Comparison of ENCODE assay signal across 8 mouse cellular contexts in genomic region chr2:90474593-90475405, GRCm38 (mm10).
DNase-seq lines count a peak whose midpoint lies in the region; ATAC-seq and TF ChIP-seq lines count a peak whose summit lies in the region.

No protein-coding gene starts in this region.

- peak; percentile 96 for DNase-seq in ES-E14 (ENCODE audit: low read depth, low spot score)
- peak; percentile 80 to 93 for DNase-seq in heart, postnatal 10 days
- DNase-seq in kidney, postnatal 4 days = peak; percentile 83 to 88
- DNase-seq in stomach, postnatal 0 days (ENCODE audit: low spot score) = peak; percentile 83

- peak overlapping the region; percentile 54 for H3K4me2 ChIP-seq in forebrain, embryonic 13.5 days
- peak overlapping the region; percentile 63 for H3K4me2 ChIP-seq in liver, embryonic 15.5 days
- peak overlapping the region; percentile 52 for H3K4me2 ChIP-seq in neural tube, embryonic 12.5 days (replicated peaks)
- H3K4me2 ChIP-seq in stomach, postnatal 0 days (replicated peaks; ENCODE audit: low read depth) = peak overlapping the region; percentile 49

- H3K27me3 ChIP-seq in forebrain, embryonic 13.5 days = 0 out of 2 replicates have a peak, but pooled peaks cover 2% of the 10 kb centered on the region
- no peaks in the 10 kb centered on the region for H3K27me3 ChIP-seq in liver, embryonic 15.5 days
- H3K27me3 ChIP-seq in neural tube, embryonic 12.5 days (replicated peaks) = no peaks in the 10 kb centered on the region
- no peaks in the 10 kb centered on the region for H3K27me3 ChIP-seq in stomach, postnatal 0 days (ENCODE audit: control insufficient read depth, insufficient read depth, low read length)

- peak; percentile 95 for TF ChIP-seq CTCF in stomach, postnatal 0 days (IDR thresholded peaks at IDR 0.05; ENCODE audit: low read depth)

- peaks cover 0 to 6% of the 10 kb centered on the region in 2 experiments; a peak in 1 of 4 replicates for H3K4me1 ChIP-seq in ES-E14 (ENCODE audit: control insufficient read depth in 2 of 2, insufficient read depth in 2 of 2, low read length in 2 of 2, poor library complexity in 1 of 2)
- H3K4me1 ChIP-seq in forebrain, embryonic 13.5 days = peaks cover 6% of the 10 kb centered on the region; the same call in 1 of the 2 replicates
- H3K4me1 ChIP-seq in liver, embryonic 15.5 days (replicated peaks) = peaks cover 35% of the 10 kb centered on the region
- H3K4me1 ChIP-seq in neural tube, embryonic 12.5 days = peaks cover 5% of the 10 kb centered on the region; the same call in 1 of the 2 replicates
- no peaks in the 10 kb centered on the region for H3K4me1 ChIP-seq in stomach, postnatal 0 days (replicated peaks; ENCODE audit: control insufficient read depth, insufficient read depth)

- H3K36me3 ChIP-seq in ES-E14 (ENCODE audit: control insufficient read depth, insufficient read depth, low read length, poor library complexity, severe bottlenecking) = no peaks in the 10 kb centered on the region
- no peaks in the 10 kb centered on the region for H3K36me3 ChIP-seq in forebrain, embryonic 13.5 days (ENCODE audit: poor library complexity, severe bottlenecking)
- no peaks in the 10 kb centered on the region for H3K36me3 ChIP-seq in liver, embryonic 15.5 days (replicated peaks)
- H3K36me3 ChIP-seq in neural tube, embryonic 12.5 days = no peaks in the 10 kb centered on the region
- H3K36me3 ChIP-seq in stomach, postnatal 0 days (ENCODE audit: control insufficient read depth, insufficient read depth, low read length) = no peaks in the 10 kb centered on the region

- no peaks in the 10 kb centered on the region for H3K9me3 ChIP-seq in ES-E14 (ENCODE audit: control insufficient read depth, insufficient read depth, low read depth, low read length)
- no peaks in the 10 kb centered on the region for H3K9me3 ChIP-seq in forebrain, embryonic 13.5 days (replicated peaks)
- no peaks in the 10 kb centered on the region for H3K9me3 ChIP-seq in liver, embryonic 15.5 days (replicated peaks)
- no peaks in the 10 kb centered on the region for H3K9me3 ChIP-seq in neural tube, embryonic 12.5 days
- no peaks in the 10 kb centered on the region for H3K9me3 ChIP-seq in stomach, postnatal 0 days (ENCODE audit: control insufficient read depth, low read length)

- peak overlapping the region; percentile 76; the same call in 1 of the 2 replicates for H3K27ac ChIP-seq in ES-E14 (ENCODE audit: insufficient read depth, low read depth, low read length, poor library complexity, severe bottlenecking)
- H3K27ac ChIP-seq in forebrain, embryonic 13.5 days = 0 out of 2 replicates have a peak overlapping the region, but pooled peaks have one; percentile 49
- H3K27ac ChIP-seq in liver, embryonic 15.5 days (replicated peaks) = peak overlapping the region; percentile 34; the same call in 1 of the 2 replicates
- H3K27ac ChIP-seq in neural tube, embryonic 12.5 days = 0 out of 2 replicates have a peak overlapping the region, but pooled peaks have one; percentile 65
- H3K27ac ChIP-seq in stomach, postnatal 0 days (replicated peaks) = no peak overlapping the region

- 3% methylated on average over 11 of the region's 11 CpGs for WGBS in forebrain, embryonic 13.5 days
- WGBS in liver, embryonic 15.5 days (ENCODE audit: insufficient replicate concordance) = 4% methylated on average over 11 of the region's 11 CpGs
- 4% methylated on average over 11 of the region's 11 CpGs for WGBS in neural tube, embryonic 12.5 days
- whole genome bisulfite sequencing in stomach, postnatal 0 days = 2% methylated on average over 11 of the region's 11 CpGs

- intact Hi-C loops in heart, postnatal 10 days (cut with DNase I) = loop anchor here (1.0 kb wide), 2 partner anchors 106 to 205 kb away; partner anchors contain the start of gene Ptprj

- peak overlapping the region; percentile 24 to 25; a peak in 1 of 4 replicates for H3K4me3 ChIP-seq in ES-E14 (ENCODE audit: insufficient read depth in 1 of 2, low read depth in 1 of 2, low read length in 2 of 2, poor library complexity in 1 of 2, severe bottlenecking in 1 of 2)
- H3K4me3 ChIP-seq in forebrain, embryonic 13.5 days = peak overlapping the region; percentile 24
- peak overlapping the region; percentile 39 for H3K4me3 ChIP-seq in liver, embryonic 15.5 days (replicated peaks)
- 0 out of 2 replicates have a peak overlapping the region, but pooled peaks have one; percentile 11 for H3K4me3 ChIP-seq in neural tube, embryonic 12.5 days
- H3K4me3 ChIP-seq in stomach, postnatal 0 days (ENCODE audit: low read depth, low read length) = peak overlapping the region; percentile 22; the same call in 1 of the 2 replicates

- ATAC-seq in cerebellum, adult (ENCODE audit: insufficient number of reproducible peaks, low FRiP score, low TSS enrichment) = peak; percentile 83
- peak; percentile 93 for ATAC-seq in forebrain, embryonic 13.5 days
- peak; percentile 71 for ATAC-seq in liver, embryonic 15.5 days (ENCODE audit: insufficient read depth)
- peak; percentile 97 for ATAC-seq in neural tube, embryonic 12.5 days (ENCODE audit: low FRiP score, low read depth)
- peak; percentile 77 for ATAC-seq in stomach, postnatal 0 days (ENCODE audit: low FRiP score, low TSS enrichment)

- TF ChIP-seq EP300 in stomach, postnatal 0 days (optimal IDR thresholded peaks at IDR 0.05) = no peak

- peak overlapping the region; percentile 63; the same call in 1 of the 2 replicates for H3K9ac ChIP-seq in ES-E14 (ENCODE audit: insufficient read depth, low read depth, low read length, poor library complexity, severe bottlenecking)
- H3K9ac ChIP-seq in forebrain, embryonic 13.5 days = no peak overlapping the region
- H3K9ac ChIP-seq in liver, embryonic 15.5 days = 0 out of 2 replicates have a peak overlapping the region, but pooled peaks have one; percentile 7
- H3K9ac ChIP-seq in neural tube, embryonic 12.5 days = no peak overlapping the region
- H3K9ac ChIP-seq in stomach, postnatal 0 days (ENCODE audit: low read length) = no peak overlapping the region

- in situ Hi-C loops in ES-E14 (cut with MboI; ENCODE audit: low sequenced_read_pairs in 2 of 2, unreplicated experiment in 2 of 2) = no loop called here

TF ChIP-seq in ES-E14, 5 proteins besides CTCF, POLR2A, EP300 and RAD21:
- TF ChIP-seq ZC3H11A (IDR thresholded peaks at IDR 0.05; ENCODE audit: borderline replicate concordance, low read depth, low read length) (peak; percentile 74; the same call in 1 of the 2 replicates), CHD2 (IDR thresholded peaks at IDR 0.05; ENCODE audit: low read depth, low read length) (no peak), HCFC1 (IDR thresholded peaks at IDR 0.05; ENCODE audit: borderline replicate concordance, insufficient read depth, low read length) (no peak), MAFK (IDR thresholded peaks at IDR 0.05; ENCODE audit: insufficient read depth, low read depth, low read length) (peak; percentile 72), ZNF384 (IDR thresholded peaks at IDR 0.05; ENCODE audit: low read depth, low read length) (no peak)
TF ChIP-seq in ES-E14: peak in this region for 2.

Comparison
In these comparisons a context has a peak if more than half of its experiments do, and no peak if none do; other contexts are left out.
1. H3K9ac ChIP-seq: peak in ES-E14 (single experiment) and liver, embryonic 15.5 days (single experiment); none in forebrain, embryonic 13.5 days (single experiment), neural tube, embryonic 12.5 days (single experiment) and stomach, postnatal 0 days (single experiment).
2. Peak in every context shown above with its lines, with median percentiles within 50 percentile points of each other: DNase-seq, H3K4me3 ChIP-seq, ATAC-seq and H3K4me2 ChIP-seq.